Mouse (Mus musculus): Measurements from ENCODE around the gene A930018P22Rik. TPM values are rescaled to one million over a fixed set of nuclear protein-coding genes. Genes with fewer than 3 reads are reported as not detected.

Gene A930018P22Rik
- polyA plus RNA-seq, 1 experiment from 2014 or later = not detected

DNA sequence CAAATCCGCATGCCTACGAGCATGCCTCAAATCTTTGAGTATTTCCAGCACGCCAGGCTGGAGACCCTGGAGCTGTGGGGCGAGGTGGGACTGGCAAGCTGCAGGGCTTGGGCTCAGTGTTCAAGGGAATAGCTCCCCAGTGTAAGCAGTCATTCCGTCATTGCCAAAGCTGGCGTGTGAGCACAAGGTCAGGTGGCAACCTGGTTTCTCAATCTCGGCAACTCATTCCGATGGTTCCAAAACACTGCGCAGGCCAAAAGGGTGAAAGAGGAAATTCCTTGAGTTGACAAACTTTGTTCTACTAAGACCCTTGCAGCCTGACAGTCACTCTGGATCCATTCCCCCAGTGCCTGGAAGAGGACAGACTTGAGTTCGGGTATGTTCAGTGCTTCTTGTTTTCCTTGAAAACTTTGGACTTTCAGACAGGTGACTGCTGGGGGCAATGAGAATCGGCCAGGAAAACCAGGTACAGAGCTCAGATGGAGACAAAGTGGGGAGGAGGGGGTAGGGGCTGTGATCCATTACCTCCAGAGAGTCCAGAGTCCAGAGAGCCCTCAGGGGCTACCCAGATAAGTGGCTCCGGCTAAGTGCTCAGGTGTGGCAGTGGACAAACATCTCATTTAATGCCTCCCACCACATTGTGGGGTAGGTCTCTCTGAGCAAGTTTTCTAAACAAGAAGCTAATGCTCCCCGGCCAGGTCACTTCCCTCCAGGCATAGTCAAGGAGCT lies 6.4 kb downstream of the A930018P22Rik start:
- H3K36me3 ChIP-seq (ENCODE audit: control insufficient read depth, insufficient read depth, low read length) = no peaks in the 10 kb centered on the region

GRCm38 (mm10) chr2:104130165-104130564 lies 7.6 kb downstream of the A930018P22Rik start:
- no peaks in the 10 kb centered on the region for H3K4me1 ChIP-seq (ENCODE audit: control insufficient read depth, insufficient read depth, low read length)
- no peak overlapping the region for H3K27ac ChIP-seq (ENCODE audit: low read depth, low read length)
- no peaks in the 10 kb centered on the region for H3K9me3 ChIP-seq (ENCODE audit: control insufficient read depth, low read length)
- WGBS = 88% methylated on average over 6 of the region's 6 CpGs
- no peak overlapping the region for H3K4me3 ChIP-seq (ENCODE audit: low read depth, low read length)
- H3K27me3 ChIP-seq (ENCODE audit: control insufficient read depth, insufficient read depth, low read length) = no peaks in the 10 kb centered on the region
- no peak overlapping the region for H3K4me2 ChIP-seq (ENCODE audit: low read depth, low read length)
- no peak for ATAC-seq (ENCODE audit: low read depth)
- H3K36me3 ChIP-seq (ENCODE audit: control insufficient read depth, insufficient read depth, low read length) = no peaks in the 10 kb centered on the region
- no peak overlapping the region for H3K9ac ChIP-seq (replicated peaks; ENCODE audit: low read depth, low read length)

More for the DNA sequence above, 6.4 kb downstream of the A930018P22Rik start:
- no peak overlapping the region for H3K9ac ChIP-seq (replicated peaks; ENCODE audit: low read depth, low read length)
- no peaks in the 10 kb centered on the region for H3K4me1 ChIP-seq (ENCODE audit: control insufficient read depth, insufficient read depth, low read length)
- H3K4me3 ChIP-seq (ENCODE audit: low read depth, low read length) = no peak overlapping the region
- H3K27me3 ChIP-seq (ENCODE audit: control insufficient read depth, insufficient read depth, low read length) = no peaks in the 10 kb centered on the region
- ATAC-seq (ENCODE audit: low read depth) = no peak
- no peak overlapping the region for H3K4me2 ChIP-seq (ENCODE audit: low read depth, low read length)
- no peaks in the 10 kb centered on the region for H3K9me3 ChIP-seq (ENCODE audit: control insufficient read depth, low read length)
- no peak overlapping the region for H3K27ac ChIP-seq (ENCODE audit: low read depth, low read length)
- 87% methylated on average over 13 of the region's 13 CpGs for WGBS

GRCm38 (mm10) chr2:104130969-104131368 lies 8.4 kb downstream of the A930018P22Rik start:
- Histone ChIP-seq H3K27me3 (ENCODE audit: control insufficient read depth, insufficient read depth, low read length) (no peaks in the 10 kb centered on the region), H3K27ac (ENCODE audit: low read depth, low read length) (no peak overlapping the region), H3K9ac (replicated peaks; ENCODE audit: low read depth, low read length) (no peak overlapping the region), H3K4me1 (ENCODE audit: control insufficient read depth, insufficient read depth, low read length) (no peaks in the 10 kb centered on the region), H3K9me3 (ENCODE audit: control insufficient read depth, low read length) (no peaks in the 10 kb centered on the region), H3K4me3 (ENCODE audit: low read depth, low read length) (no peak overlapping the region), H3K36me3 (ENCODE audit: control insufficient read depth, insufficient read depth, low read length) (no peaks in the 10 kb centered on the region), H3K4me2 (ENCODE audit: low read depth, low read length) (no peak overlapping the region)
- ATAC-seq (ENCODE audit: low read depth) = no peak
- WGBS = 63% methylated on average over 3 of the region's 3 CpGs

- Histone ChIP-seq H3K27me3 (ENCODE audit: control insufficient read depth, insufficient read depth, low read length) (no peaks in the 10 kb centered on the region), H3K9ac (replicated peaks; ENCODE audit: low read depth, low read length) (no peak overlapping the region)
These were observed 9.8 kb downstream of the A930018P22Rik start for GRCm38 (mm10) chr2:104132266-104132859.

GRCm38 (mm10) chr2:104133042-104133810 lies 10.7 kb downstream of the A930018P22Rik start:
- H3K9me3 ChIP-seq (ENCODE audit: control insufficient read depth, low read length) = no peaks in the 10 kb centered on the region
- WGBS = 39% methylated on average over 12 of the region's 12 CpGs
- H3K36me3 ChIP-seq (ENCODE audit: control insufficient read depth, insufficient read depth, low read length) = no peaks in the 10 kb centered on the region

More at GRCm38 (mm10) chr2:104132266-104132859, 9.8 kb downstream of the A930018P22Rik start:
- no peak overlapping the region for H3K4me3 ChIP-seq (ENCODE audit: low read depth, low read length)
- no peak for ATAC-seq (ENCODE audit: low read depth)
- H3K4me2 ChIP-seq (ENCODE audit: low read depth, low read length) = no peak overlapping the region
- H3K4me1 ChIP-seq (ENCODE audit: control insufficient read depth, insufficient read depth, low read length) = no peaks in the 10 kb centered on the region
- no peaks in the 10 kb centered on the region for H3K36me3 ChIP-seq (ENCODE audit: control insufficient read depth, insufficient read depth, low read length)
- no peaks in the 10 kb centered on the region for H3K9me3 ChIP-seq (ENCODE audit: control insufficient read depth, low read length)
- WGBS = 79% methylated on average over 7 of the region's 7 CpGs
- H3K27ac ChIP-seq (ENCODE audit: low read depth, low read length) = no peak overlapping the region

GRCm38 (mm10) chr2:104134150-104135056 lies 11.8 kb downstream of the A930018P22Rik start:
- Histone ChIP-seq H3K36me3 (ENCODE audit: control insufficient read depth, insufficient read depth, low read length) (no peaks in the 10 kb centered on the region), H3K27ac (ENCODE audit: low read depth, low read length) (no peak overlapping the region), H3K4me2 (ENCODE audit: low read depth, low read length) (no peak overlapping the region), H3K4me3 (ENCODE audit: low read depth, low read length) (no peak overlapping the region), H3K27me3 (ENCODE audit: control insufficient read depth, insufficient read depth, low read length) (no peaks in the 10 kb centered on the region), H3K9ac (replicated peaks; ENCODE audit: low read depth, low read length) (no peak overlapping the region), H3K9me3 (ENCODE audit: control insufficient read depth, low read length) (no peaks in the 10 kb centered on the region), H3K4me1 (ENCODE audit: control insufficient read depth, insufficient read depth, low read length) (no peaks in the 10 kb centered on the region)
- WGBS = 51% methylated on average over 8 of the region's 8 CpGs
- ATAC-seq (ENCODE audit: low read depth) = peak; percentile 83

More at GRCm38 (mm10) chr2:104133042-104133810, 10.7 kb downstream of the A930018P22Rik start:
- Histone ChIP-seq H3K4me1 (ENCODE audit: control insufficient read depth, insufficient read depth, low read length) (no peaks in the 10 kb centered on the region), H3K27me3 (ENCODE audit: control insufficient read depth, insufficient read depth, low read length) (no peaks in the 10 kb centered on the region), H3K27ac (ENCODE audit: low read depth, low read length) (no peak overlapping the region), H3K4me2 (ENCODE audit: low read depth, low read length) (no peak overlapping the region), H3K9ac (replicated peaks; ENCODE audit: low read depth, low read length) (no peak overlapping the region), H3K4me3 (ENCODE audit: low read depth, low read length) (no peak overlapping the region)
- no peak for ATAC-seq (ENCODE audit: low read depth)

- Histone ChIP-seq H3K9me3 (ENCODE audit: control insufficient read depth, low read length) (no peaks in the 10 kb centered on the region), H3K27me3 (ENCODE audit: control insufficient read depth, insufficient read depth, low read length) (no peaks in the 10 kb centered on the region), H3K4me1 (ENCODE audit: control insufficient read depth, insufficient read depth, low read length) (no peaks in the 10 kb centered on the region), H3K27ac (ENCODE audit: low read depth, low read length) (no peak overlapping the region), H3K4me2 (ENCODE audit: low read depth, low read length) (no peak overlapping the region), H3K36me3 (ENCODE audit: control insufficient read depth, insufficient read depth, low read length) (no peaks in the 10 kb centered on the region), H3K9ac (replicated peaks; ENCODE audit: low read depth, low read length) (no peak overlapping the region), H3K4me3 (ENCODE audit: low read depth, low read length) (no peak overlapping the region)
- 50% methylated on average over 2 of the region's 2 CpGs for WGBS
- no peak for ATAC-seq (ENCODE audit: low read depth)
These were observed 13.4 kb downstream of the A930018P22Rik start for GRCm38 (mm10) chr2:104135920-104136319.

DNA sequence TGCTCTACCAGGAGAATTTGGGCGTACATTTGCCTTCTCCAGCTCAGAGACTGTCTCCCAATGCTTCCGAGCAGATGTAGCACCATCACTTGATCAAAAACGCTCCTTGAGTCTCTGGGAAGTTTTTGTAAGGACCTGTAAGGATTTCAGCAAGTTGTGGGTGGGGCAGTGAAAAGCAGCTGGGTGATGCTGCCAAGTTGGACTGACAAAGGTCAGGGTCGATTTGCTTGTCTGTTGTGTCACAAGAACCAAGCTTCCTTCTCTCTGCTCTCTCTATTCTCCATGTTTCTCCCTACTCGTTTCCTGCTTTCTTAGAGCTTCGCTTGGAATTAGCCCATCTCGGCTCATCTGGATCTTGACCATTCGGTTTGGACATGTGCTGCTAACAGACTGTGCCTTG lies 19.6 kb downstream of the A930018P22Rik start:
- Histone ChIP-seq H3K9me3 (ENCODE audit: control insufficient read depth, low read length) (no peaks in the 10 kb centered on the region), H3K4me1 (ENCODE audit: control insufficient read depth, insufficient read depth, low read length) (no peaks in the 10 kb centered on the region), H3K9ac (replicated peaks; ENCODE audit: low read depth, low read length) (no peak overlapping the region), H3K4me2 (ENCODE audit: low read depth, low read length) (no peak overlapping the region), H3K27ac (ENCODE audit: low read depth, low read length) (no peak overlapping the region), H3K36me3 (ENCODE audit: control insufficient read depth, insufficient read depth, low read length) (no peaks in the 10 kb centered on the region), H3K27me3 (ENCODE audit: control insufficient read depth, insufficient read depth, low read length) (no peaks in the 10 kb centered on the region), H3K4me3 (ENCODE audit: low read depth, low read length) (no peak overlapping the region)
- 91% methylated on average over 8 of the region's 8 CpGs for WGBS
- no peak for ATAC-seq (ENCODE audit: low read depth)

All from neural tube, embryonic 14.5 days (tissue).